Comparison of ENCODE assay signal across 11 mouse cellular contexts in the genomic region with DNA sequence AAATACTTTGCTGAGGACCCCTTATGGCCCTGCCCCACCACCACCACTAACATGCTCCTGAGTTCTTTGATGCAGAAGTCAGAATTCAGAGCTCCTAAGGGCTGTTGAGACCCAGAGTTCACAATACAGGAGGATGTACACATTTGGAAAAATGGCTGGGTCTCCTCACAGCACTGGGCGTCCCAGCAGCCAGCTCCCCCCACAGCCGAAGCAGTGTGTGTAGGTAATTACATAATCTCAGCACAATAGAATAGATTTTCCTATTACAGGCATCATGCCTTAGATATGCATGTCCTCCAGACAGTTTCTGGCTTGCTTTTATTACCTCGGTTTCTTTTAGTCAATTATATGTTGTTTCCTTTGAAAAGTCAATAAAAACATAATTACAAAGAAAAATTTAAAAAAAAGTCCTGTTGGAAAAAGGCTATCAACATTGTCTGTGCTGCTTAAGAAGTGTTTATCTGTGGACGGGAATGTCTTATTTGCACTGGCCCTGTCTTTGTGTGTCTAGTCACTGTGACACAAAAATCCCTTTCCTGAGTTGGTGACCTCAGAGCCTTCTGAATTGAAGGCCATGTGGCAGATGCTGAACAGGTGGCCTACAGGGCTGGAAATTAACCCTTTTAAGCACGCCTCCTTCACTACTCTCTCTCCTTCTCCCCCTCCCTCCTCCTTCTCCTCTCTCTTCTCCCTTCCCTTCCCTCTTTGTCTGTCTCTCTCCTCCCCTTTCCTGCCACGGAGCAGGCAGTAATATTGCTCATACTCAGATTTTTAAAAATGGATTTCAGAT.
A peak's percentile ranks its signal among the peaks of the same experiment; 100 is the strongest.
DNase-seq lines count a peak whose midpoint lies in the region; ATAC-seq lines count a peak whose summit lies in the region.
"Had no signal": no experiment of that assay in that cellular context is flagged by ENCODE, and none has a peak within 500 bp of the region (broad histone marks: within the 10 kb centered on the region; RNA-seq: fewer than 3 reads in every experiment).

No protein-coding gene starts in this region.

- H3K36me3 ChIP-seq in forebrain, embryonic 14.5 days (ENCODE audit: control insufficient read depth, insufficient read depth, low read length): no peaks in the 10 kb centered on the region
- no peaks in the 10 kb centered on the region for H3K36me3 ChIP-seq in midbrain, embryonic 12.5 days
- H3K36me3 ChIP-seq: hindbrain, embryonic 15.5 days; liver, embryonic 12.5 days had no signal

- no peak overlapping the region for H3K4me2 ChIP-seq in forebrain, embryonic 14.5 days (ENCODE audit: low read length)
- H3K4me2 ChIP-seq in midbrain, embryonic 12.5 days (replicated peaks): no peak overlapping the region
- H3K4me2 ChIP-seq: hindbrain, embryonic 15.5 days; liver, embryonic 12.5 days had no signal

- H3K9ac ChIP-seq in forebrain, embryonic 14.5 days (ENCODE audit: low read length): no peak overlapping the region
- H3K9ac ChIP-seq in midbrain, embryonic 12.5 days (replicated peaks): no peak overlapping the region
- H3K9ac ChIP-seq: hindbrain, embryonic 15.5 days; liver, embryonic 12.5 days had no signal

- peak; percentile 73 for DNase-seq in MN1 (ENCODE audit: low spot score)
- peak; percentile 62 for DNase-seq in embryo, embryonic 10.5 days (ENCODE audit: low spot score)
- DNase-seq in forebrain, embryonic 14.5 days (ENCODE audit: low spot score): peak; percentile 30
- no peak for DNase-seq in testis, postnatal 10 days (ENCODE audit: low spot score)
- DNase-seq in layer of hippocampus, adult 9-11 months: no peak
- DNase-seq in adrenal gland, adult 8-10 months: no peak
- DNase-seq: cerebellum, adult 11 months; kidney, adult 9 months had no signal

- H3K27ac ChIP-seq in forebrain, embryonic 14.5 days (ENCODE audit: low read depth, low read length): peak overlapping the region; percentile 52; the same call in 1 of the 2 replicates
- no peak overlapping the region for H3K27ac ChIP-seq in midbrain, embryonic 12.5 days (replicated peaks)
- H3K27ac ChIP-seq: hindbrain, embryonic 15.5 days; liver, embryonic 12.5 days had no signal

- WGBS in forebrain, embryonic 14.5 days: 28% methylated on average over 6 of the region's 6 CpGs
- 19% methylated on average over 6 of the region's 6 CpGs for WGBS in midbrain, embryonic 12.5 days

- ATAC-seq in forebrain, embryonic 14.5 days: peak; percentile 45
- ATAC-seq in midbrain, embryonic 12.5 days (ENCODE audit: low FRiP score, low read depth): peak; percentile 61
- ATAC-seq: liver, embryonic 12.5 days had no signal

- H3K27me3 ChIP-seq in forebrain, embryonic 14.5 days (replicated peaks; ENCODE audit: control insufficient read depth, insufficient read depth, low read length): no peaks in the 10 kb centered on the region
- no peaks in the 10 kb centered on the region for H3K27me3 ChIP-seq in midbrain, embryonic 12.5 days
- H3K27me3 ChIP-seq: hindbrain, embryonic 15.5 days; liver, embryonic 12.5 days had no signal

- H3K9me3 ChIP-seq in forebrain, embryonic 14.5 days (replicated peaks; ENCODE audit: control insufficient read depth, low read length): no peaks in the 10 kb centered on the region
- H3K9me3 ChIP-seq in midbrain, embryonic 12.5 days: no peaks in the 10 kb centered on the region
- H3K9me3 ChIP-seq: hindbrain, embryonic 15.5 days; liver, embryonic 12.5 days had no signal

- peaks cover 2% of the 10 kb centered on the region; the same call in 1 of the 2 replicates for H3K4me1 ChIP-seq in forebrain, embryonic 14.5 days (ENCODE audit: control insufficient read depth, insufficient read depth, low read length)
- H3K4me1 ChIP-seq in midbrain, embryonic 12.5 days: peaks cover 17% of the 10 kb centered on the region

- no peak overlapping the region for H3K4me3 ChIP-seq in forebrain, embryonic 14.5 days (ENCODE audit: low read depth, low read length)
- H3K4me3 ChIP-seq in midbrain, embryonic 12.5 days: no peak overlapping the region
- H3K4me3 ChIP-seq: hindbrain, embryonic 15.5 days; liver, embryonic 12.5 days had no signal

Comparison
In these comparisons a context has a peak if more than half of its experiments do, and no peak if none do; other contexts are left out.
1. DNase-seq: peak in MN1 (single experiment), embryo, embryonic 10.5 days (single experiment) and forebrain, embryonic 14.5 days (single experiment); none in testis, postnatal 10 days (single experiment), layer of hippocampus, adult 9-11 months (single experiment) and adrenal gland, adult 8-10 months (single experiment).